ENCODE assay signal across 1 mouse cellular context in the genomic region with DNA sequence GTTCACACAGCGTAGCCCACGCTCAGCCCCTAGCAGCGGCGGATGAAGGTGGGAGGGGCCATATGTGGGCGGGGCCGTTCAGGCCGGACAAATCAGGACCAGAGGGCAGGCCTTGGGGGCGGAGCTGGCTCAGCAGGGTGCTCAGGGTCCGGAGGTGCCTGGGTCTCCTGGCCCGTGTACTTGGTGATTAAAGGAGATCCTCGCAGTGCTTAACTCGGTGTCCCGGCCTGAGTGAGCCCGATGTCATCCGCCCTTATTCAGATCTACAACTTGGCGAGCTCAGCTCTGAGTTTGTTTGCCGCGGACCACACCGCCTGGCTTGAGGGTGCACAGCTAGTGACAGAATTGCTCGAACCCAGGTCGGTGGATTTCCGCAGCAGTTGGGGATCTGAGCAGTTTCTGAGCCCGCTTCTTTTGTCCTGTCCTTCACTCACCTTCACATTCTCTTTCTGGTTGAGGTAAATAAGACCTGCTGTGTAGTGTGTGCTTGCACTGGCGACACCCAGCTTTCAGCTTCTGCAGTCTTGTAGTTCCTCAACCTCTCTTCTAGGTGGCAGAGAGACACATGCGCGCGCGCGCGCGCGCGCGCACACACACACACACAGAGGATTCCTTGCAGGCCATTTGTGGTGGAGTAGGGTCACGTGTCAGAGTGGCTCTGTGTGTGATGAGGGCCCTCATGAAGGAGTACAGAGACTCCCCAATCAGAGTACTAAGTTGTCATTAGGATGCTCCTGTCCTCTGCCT.
TF ChIP-seq lines count a peak whose summit lies in the region.

No protein-coding gene starts in this region.

TF ChIP-seq in CH12.LX, 34 proteins besides CTCF, POLR2A, EP300 and RAD21 (continued from another document):
- TF ChIP-seq POLR2AphosphoS2 (IDR thresholded peaks at IDR 0.05; ENCODE audit: low read depth, low read length) (no peak), PAX5 (IDR thresholded peaks at IDR 0.05; ENCODE audit: low read length) (no peak), IRF4 (IDR thresholded peaks at IDR 0.05; ENCODE audit: low read depth, low read length) (no peak), CHD1 (IDR thresholded peaks at IDR 0.05; ENCODE audit: low read depth, low read length) (no peak), USF2 (conservative IDR thresholded peaks at IDR 0.05; ENCODE audit: low read depth, low read length) (peak; percentile 70), MAFK (IDR thresholded peaks at IDR 0.05; ENCODE audit: insufficient replicate concordance, low read length) (no peak), NELFE (IDR thresholded peaks at IDR 0.05; ENCODE audit: low read depth, low read length) (no peak), MAZ (IDR thresholded peaks at IDR 0.05; ENCODE audit: low read depth, low read length) (no peak), HCFC1 (IDR thresholded peaks at IDR 0.05; ENCODE audit: low read depth, low read length) (no peak), BHLHE40 (IDR thresholded peaks at IDR 0.05; ENCODE audit: low read depth, low read length) (peak; percentile 75), JUN (IDR thresholded peaks at IDR 0.05; ENCODE audit: insufficient read depth, low read depth, low read length) (no peak), MAX (IDR thresholded peaks at IDR 0.05; ENCODE audit: low read length) (peak; percentile 64; the same call in 1 of the 2 replicates), TCF12 (IDR thresholded peaks at IDR 0.05; ENCODE audit: low read depth, low read length) (no peak), ZKSCAN1 (IDR thresholded peaks at IDR 0.05; ENCODE audit: borderline replicate concordance, low read depth, low read length) (no peak), E2F4 (IDR thresholded peaks at IDR 0.05; ENCODE audit: insufficient replicate concordance, low read depth, low read length) (no peak), ZNF384 (IDR thresholded peaks at IDR 0.05; ENCODE audit: low read depth, low read length) (no peak), NRF1 (IDR thresholded peaks at IDR 0.05; ENCODE audit: low read depth, low read length) (peak; percentile 78), KAT2A (IDR thresholded peaks at IDR 0.05; ENCODE audit: insufficient replicate concordance, low read length) (no peak), UBTF (IDR thresholded peaks at IDR 0.05; ENCODE audit: low read depth, low read length) (no peak), USF1 (IDR thresholded peaks at IDR 0.05; ENCODE audit: low read depth, low read length) (peak; percentile 72)
TF ChIP-seq in CH12.LX: peak in this region for 7.
